Mouse (Mus musculus): ENCODE results near the gene Comp. TPM values are rescaled to one million over a fixed set of nuclear protein-coding genes. Genes with fewer than 3 reads are reported as not detected.

Comp gene
- polyA plus RNA-seq, 1 experiment from 2014 or later = 0.68 TPM

- Histone ChIP-seq H3K4me3 (ENCODE audit: low read length) (no peak overlapping the region), H3K9me3 (ENCODE audit: control insufficient read depth, low read length) (no peaks in the 10 kb centered on the region), H3K36me3 (ENCODE audit: control insufficient read depth, insufficient read depth, low read length) (peaks cover 58% of the 10 kb centered on the region), H3K4me1 (replicated peaks; ENCODE audit: control insufficient read depth, insufficient read depth, low read length) (peaks cover 19% of the 10 kb centered on the region), H3K27ac (ENCODE audit: low read length) (no peak overlapping the region), H3K9ac (ENCODE audit: low read length) (no peak overlapping the region), H3K27me3 (ENCODE audit: control insufficient read depth, insufficient read depth, low read depth, low read length) (peaks cover 2% of the 10 kb centered on the region; the same call in 1 of the 2 replicates), H3K4me2 (ENCODE audit: low read depth, low read length) (no peak overlapping the region)
- peak; percentile 79 for ATAC-seq (ENCODE audit: low read depth)
- 31% methylated on average over 39 of the region's 41 CpGs for WGBS
Measured at GRCm38 (mm10) chr8:70332070-70332877, 41.1 kb upstream of the Comp start.

DNA sequence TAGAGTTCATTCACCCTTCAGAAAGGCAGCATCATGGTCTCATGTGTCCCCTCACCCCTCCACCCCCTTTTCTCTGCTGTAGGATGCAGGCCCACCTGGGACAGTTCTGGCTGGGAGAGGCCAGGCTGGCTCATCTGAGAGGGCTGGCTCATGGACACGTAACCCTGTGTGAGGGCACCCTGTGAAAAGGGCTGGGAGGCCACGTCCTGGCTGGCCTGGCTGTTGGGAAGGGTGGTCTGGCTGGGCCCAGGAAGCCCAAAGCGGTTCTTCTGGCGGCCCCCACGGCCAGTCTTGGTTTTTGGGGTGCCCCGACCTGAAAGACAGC is 40.5 kb upstream of the Comp start:
- Histone ChIP-seq H3K9ac (ENCODE audit: low read length) (no peak overlapping the region), H3K27ac (ENCODE audit: low read length) (no peak overlapping the region), H3K4me1 (replicated peaks; ENCODE audit: control insufficient read depth, insufficient read depth, low read length) (peaks cover 19% of the 10 kb centered on the region), H3K4me3 (ENCODE audit: low read length) (no peak overlapping the region), H3K36me3 (ENCODE audit: control insufficient read depth, insufficient read depth, low read length) (peaks cover 64% of the 10 kb centered on the region), H3K9me3 (ENCODE audit: control insufficient read depth, low read length) (no peaks in the 10 kb centered on the region), H3K27me3 (ENCODE audit: control insufficient read depth, insufficient read depth, low read depth, low read length) (peaks cover 2% of the 10 kb centered on the region; the same call in 1 of the 2 replicates), H3K4me2 (ENCODE audit: low read depth, low read length) (no peak overlapping the region)
- WGBS = 91% methylated on average over 6 of the region's 6 CpGs
- ATAC-seq (ENCODE audit: low read depth) = no peak

DNA sequence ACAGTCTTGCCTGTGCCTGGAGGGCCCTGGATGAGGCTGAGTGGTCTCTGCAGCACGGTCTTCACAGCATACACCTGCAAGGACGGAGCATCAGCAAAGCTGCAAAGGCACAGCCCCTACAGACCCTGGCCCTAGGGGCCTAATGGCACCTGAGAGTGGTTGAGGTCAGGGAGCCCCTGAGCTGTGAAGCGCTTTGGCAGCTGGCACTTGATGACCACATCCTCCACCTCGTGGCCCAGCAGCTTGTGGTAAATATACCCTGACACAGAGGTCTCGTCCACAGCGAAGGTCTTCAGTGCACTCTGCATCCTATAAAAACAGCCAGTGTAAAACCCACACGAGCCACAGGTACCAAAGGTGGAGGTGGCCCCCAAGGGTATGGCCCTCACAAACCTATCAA is 34.4 kb upstream of the Comp start:
- Histone ChIP-seq H3K27me3 (ENCODE audit: control insufficient read depth, insufficient read depth, low read depth, low read length) (no peaks in the 10 kb centered on the region), H3K4me1 (replicated peaks; ENCODE audit: control insufficient read depth, insufficient read depth, low read length) (no peaks in the 10 kb centered on the region), H3K36me3 (ENCODE audit: control insufficient read depth, insufficient read depth, low read length) (peaks cover 86% of the 10 kb centered on the region), H3K4me2 (ENCODE audit: low read depth, low read length) (no peak overlapping the region), H3K9me3 (ENCODE audit: control insufficient read depth, low read length) (no peaks in the 10 kb centered on the region), H3K27ac (ENCODE audit: low read length) (no peak overlapping the region), H3K9ac (ENCODE audit: low read length) (no peak overlapping the region), H3K4me3 (ENCODE audit: low read length) (no peak overlapping the region)
- 86% methylated on average over 7 of the region's 7 CpGs for WGBS
- no peak for ATAC-seq (ENCODE audit: low read depth)

GRCm38 (mm10) chr8:70340659-70341058 is 32.7 kb upstream of the Comp start:
- H3K4me1 ChIP-seq (replicated peaks; ENCODE audit: control insufficient read depth, insufficient read depth, low read length) = no peaks in the 10 kb centered on the region
- no peak for ATAC-seq (ENCODE audit: low read depth)

GRCm38 (mm10) chr8:70342007-70342406 is 31.4 kb upstream of the Comp start:
- Histone ChIP-seq H3K27me3 (ENCODE audit: control insufficient read depth, insufficient read depth, low read depth, low read length) (no peaks in the 10 kb centered on the region), H3K9ac (ENCODE audit: low read length) (no peak overlapping the region), H3K36me3 (ENCODE audit: control insufficient read depth, insufficient read depth, low read length) (peaks cover 57% of the 10 kb centered on the region), H3K4me1 (replicated peaks; ENCODE audit: control insufficient read depth, insufficient read depth, low read length) (no peaks in the 10 kb centered on the region), H3K9me3 (ENCODE audit: control insufficient read depth, low read length) (no peaks in the 10 kb centered on the region), H3K4me2 (ENCODE audit: low read depth, low read length) (no peak overlapping the region), H3K4me3 (ENCODE audit: low read length) (no peak overlapping the region), H3K27ac (ENCODE audit: low read length) (no peak overlapping the region)
- WGBS = 85% methylated on average over 14 of the region's 14 CpGs
- ATAC-seq (ENCODE audit: low read depth) = no peak

More at GRCm38 (mm10) chr8:70340659-70341058, 32.7 kb upstream of the Comp start:
- Histone ChIP-seq H3K4me3 (ENCODE audit: low read length) (no peak overlapping the region), H3K27me3 (ENCODE audit: control insufficient read depth, insufficient read depth, low read depth, low read length) (no peaks in the 10 kb centered on the region), H3K27ac (ENCODE audit: low read length) (no peak overlapping the region), H3K36me3 (ENCODE audit: control insufficient read depth, insufficient read depth, low read length) (peaks cover 71% of the 10 kb centered on the region), H3K4me2 (ENCODE audit: low read depth, low read length) (no peak overlapping the region), H3K9ac (ENCODE audit: low read length) (no peak overlapping the region), H3K9me3 (ENCODE audit: control insufficient read depth, low read length) (no peaks in the 10 kb centered on the region)
- WGBS = 88% methylated on average over 7 of the region's 7 CpGs

- Histone ChIP-seq H3K9ac (ENCODE audit: low read length) (no peak overlapping the region), H3K27me3 (ENCODE audit: control insufficient read depth, insufficient read depth, low read depth, low read length) (no peaks in the 10 kb centered on the region), H3K36me3 (ENCODE audit: control insufficient read depth, insufficient read depth, low read length) (peaks cover 46% of the 10 kb centered on the region), H3K27ac (ENCODE audit: low read length) (no peak overlapping the region), H3K4me1 (replicated peaks; ENCODE audit: control insufficient read depth, insufficient read depth, low read length) (no peaks in the 10 kb centered on the region; the same call in 1 of the 2 replicates), H3K4me2 (ENCODE audit: low read depth, low read length) (no peak overlapping the region), H3K4me3 (ENCODE audit: low read length) (no peak overlapping the region), H3K9me3 (ENCODE audit: control insufficient read depth, low read length) (no peaks in the 10 kb centered on the region)
- 64% methylated on average over 7 of the region's 7 CpGs for WGBS
- no peak for ATAC-seq (ENCODE audit: low read depth)
Measured at GRCm38 (mm10) chr8:70343076-70343475, 30.3 kb upstream of the Comp start.

- peaks cover 41% of the 10 kb centered on the region for H3K36me3 ChIP-seq (ENCODE audit: control insufficient read depth, insufficient read depth, low read length)
- peak; percentile 41; the same call in 1 of the 2 replicates for ATAC-seq (ENCODE audit: low read depth)
Measured at GRCm38 (mm10) chr8:70343696-70344095, 29.7 kb upstream of the Comp start.

DNA sequence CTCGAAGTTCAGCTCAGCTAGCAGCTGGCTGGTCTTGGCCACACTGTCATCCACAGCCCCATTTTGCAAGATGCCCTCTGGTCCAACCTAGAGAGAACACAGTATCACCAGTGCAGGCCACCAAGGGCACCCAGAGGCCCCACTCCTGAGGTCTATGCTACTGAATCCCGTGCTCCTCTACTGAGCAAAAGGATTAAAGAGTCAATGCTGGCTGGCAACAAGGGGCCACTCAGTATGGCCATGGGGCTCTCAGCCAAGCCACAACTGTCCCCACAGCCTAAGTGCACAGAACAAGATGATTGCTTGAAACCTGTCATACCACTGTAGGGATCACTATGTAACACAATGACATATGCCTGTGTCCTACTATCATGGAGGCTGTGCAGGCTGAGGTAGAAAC is 29.1 kb upstream of the Comp start:
- Histone ChIP-seq H3K9me3 (ENCODE audit: control insufficient read depth, low read length) (no peaks in the 10 kb centered on the region), H3K4me3 (ENCODE audit: low read length) (no peak overlapping the region), H3K9ac (ENCODE audit: low read length) (no peak overlapping the region), H3K4me2 (ENCODE audit: low read depth, low read length) (no peak overlapping the region), H3K4me1 (replicated peaks; ENCODE audit: control insufficient read depth, insufficient read depth, low read length) (no peaks in the 10 kb centered on the region; the same call in 1 of the 2 replicates), H3K27me3 (ENCODE audit: control insufficient read depth, insufficient read depth, low read depth, low read length) (no peaks in the 10 kb centered on the region), H3K27ac (ENCODE audit: low read length) (no peak overlapping the region), H3K36me3 (ENCODE audit: control insufficient read depth, insufficient read depth, low read length) (peaks cover 36% of the 10 kb centered on the region)
- ATAC-seq (ENCODE audit: low read depth) = no peak; the same call in 1 of the 2 replicates
- WGBS = 82% methylated on average over 2 of the region's 2 CpGs

More at GRCm38 (mm10) chr8:70343696-70344095, 29.7 kb upstream of the Comp start:
- Histone ChIP-seq H3K27me3 (ENCODE audit: control insufficient read depth, insufficient read depth, low read depth, low read length) (no peaks in the 10 kb centered on the region), H3K9me3 (ENCODE audit: control insufficient read depth, low read length) (no peaks in the 10 kb centered on the region), H3K9ac (ENCODE audit: low read length) (no peak overlapping the region), H3K27ac (ENCODE audit: low read length) (no peak overlapping the region), H3K4me1 (replicated peaks; ENCODE audit: control insufficient read depth, insufficient read depth, low read length) (no peaks in the 10 kb centered on the region; the same call in 1 of the 2 replicates), H3K4me2 (ENCODE audit: low read depth, low read length) (no peak overlapping the region), H3K4me3 (ENCODE audit: low read length) (no peak overlapping the region)
- WGBS = 54% methylated on average over 6 of the region's 6 CpGs

GRCm38 (mm10) chr8:70347443-70347842 is 25.9 kb upstream of the Comp start:
- no peak overlapping the region for H3K9ac ChIP-seq (ENCODE audit: low read length)
- H3K9me3 ChIP-seq (ENCODE audit: control insufficient read depth, low read length) = no peaks in the 10 kb centered on the region
- H3K4me3 ChIP-seq (ENCODE audit: low read length) = no peak overlapping the region
- no peak for ATAC-seq (ENCODE audit: low read depth)
- H3K27me3 ChIP-seq (ENCODE audit: control insufficient read depth, insufficient read depth, low read depth, low read length) = no peaks in the 10 kb centered on the region
- no peak overlapping the region for H3K27ac ChIP-seq (ENCODE audit: low read length)
- WGBS = 75% methylated on average over 4 of the region's 4 CpGs
- H3K36me3 ChIP-seq (ENCODE audit: control insufficient read depth, insufficient read depth, low read length) = peaks cover 9% of the 10 kb centered on the region
- no peak overlapping the region for H3K4me2 ChIP-seq (ENCODE audit: low read depth, low read length)
- H3K4me1 ChIP-seq (replicated peaks; ENCODE audit: control insufficient read depth, insufficient read depth, low read length) = peaks cover 20% of the 10 kb centered on the region
